Mouse (Mus musculus) 3T3-L1 (cell line): Measurements from ENCODE around the gene Dnajc22.
"Not testable (repeated sequence)": the region's sequence is repeated elsewhere in the genome, so short reads cannot be mapped to it uniquely, and the experiment has no call there.

Source experiments
- DNase-seq: peaks from one replicate; pipeline ENCODE4 v3.0.0-alpha.2; 2015; ENCODE audit warnings: low read depth, low spot score

Gene Dnajc22

GRCm38 (mm10) chr15:99092870-99093269 is at the start of gene Dnajc22:
Dnajc22 (plus strand) TSS chr15:99093170.
- no peak for DNase-seq

- peak; percentile 38 for DNase-seq
Measured at GRCm38 (mm10) chr15:99044854-99045253, 48.1 kb upstream of the Dnajc22 start.

- not testable (repeated sequence) for DNase-seq
Measured at GRCm38 (mm10) chr15:99045734-99046133, 47.2 kb upstream of the Dnajc22 start.

- peak; percentile 83 for DNase-seq
Measured at GRCm38 (mm10) chr15:99049473-99050253, 43.3 kb upstream of the Dnajc22 start.

GRCm38 (mm10) chr15:99053373-99053772 is 39.6 kb upstream of the Dnajc22 start:
- no peak for DNase-seq

- DNase-seq = no peak
Measured at GRCm38 (mm10) chr15:99055040-99055439, 37.9 kb upstream of the Dnajc22 start, which contains the start of gene Prph. Prph (plus strand) TSS chr15:99055174.

- no peak for DNase-seq
Measured at GRCm38 (mm10) chr15:99055511-99055961, 37.4 kb upstream of the Dnajc22 start.

- peak; percentile 37 for DNase-seq
Measured at GRCm38 (mm10) chr15:99056332-99056731, 36.6 kb upstream of the Dnajc22 start.

- no peak for DNase-seq
Measured at GRCm38 (mm10) chr15:99065557-99066165, 27.3 kb upstream of the Dnajc22 start.

GRCm38 (mm10) chr15:99071988-99072387 is 21.0 kb upstream of the Dnajc22 start:
- no peak for DNase-seq

- DNase-seq = no peak
Measured at GRCm38 (mm10) chr15:99074019-99074599, 18.9 kb upstream of the Dnajc22 start, which contains the start of gene Troap. Troap (plus strand) TSS chr15:99074575.

- DNase-seq = peak; percentile 100
Measured at GRCm38 (mm10) chr15:99074600-99075333, 18.2 kb upstream of the Dnajc22 start.

- not testable (repeated sequence) for DNase-seq
Measured at GRCm38 (mm10) chr15:99076011-99076410, 17.0 kb upstream of the Dnajc22 start.

GRCm38 (mm10) chr15:99078181-99078910 is 14.6 kb upstream of the Dnajc22 start:
- DNase-seq = no peak

GRCm38 (mm10) chr15:99079804-99080203 is 13.2 kb upstream of the Dnajc22 start:
- DNase-seq = peak; percentile 50

GRCm38 (mm10) chr15:99082322-99082721 is 10.6 kb upstream of the Dnajc22 start:
- DNase-seq = no peak

GRCm38 (mm10) chr15:99082840-99083239 is 10.1 kb upstream of the Dnajc22 start:
- no peak for DNase-seq

- peak; percentile 77 for DNase-seq
Measured at GRCm38 (mm10) chr15:99083258-99083657, 9.7 kb upstream of the Dnajc22 start.

GRCm38 (mm10) chr15:99083867-99084557 is 9.0 kb upstream of the Dnajc22 start:
- no peak for DNase-seq

- no peak for DNase-seq
Measured at GRCm38 (mm10) chr15:99084618-99085017, 8.4 kb upstream of the Dnajc22 start.
